Mouse (Mus musculus): ENCODE measurements at regions not wholly inside any gene's neighbourhood (a gene's known extent, or its start where the extent isn't known, plus 50 kb on each side); places are given as distances from the start of the nearest gene placed in this dataset.
A peak's percentile ranks its signal among the peaks of the same experiment; 100 is the strongest.

GRCm38 (mm10) chr6:99986449-99986848 lies 260.3 kb upstream of the Prok2 start:
- TF ChIP-seq KAT2A (conservative IDR thresholded peaks at IDR 0.05; ENCODE audit: low read depth, low read length) (no peak), ETS1 (IDR thresholded peaks at IDR 0.05; ENCODE audit: low read depth, low read length) (no peak), ZKSCAN1 (IDR thresholded peaks at IDR 0.05; ENCODE audit: low read depth, low read length) (no peak), ZMIZ1 (IDR thresholded peaks at IDR 0.05; ENCODE audit: low read depth, low read length) (no peak), GATA1 (IDR thresholded peaks at IDR 0.05; ENCODE audit: low read depth, low read length) (no peak), MAFK (IDR thresholded peaks at IDR 0.05; ENCODE audit: borderline replicate concordance, low read depth, low read length) (no peak), ZC3H11A (IDR thresholded peaks at IDR 0.05; ENCODE audit: low read depth, low read length) (no peak)
- H3K4me3 ChIP-seq (ENCODE audit: control insufficient read depth in 1 of 2, insufficient read depth in 1 of 2, low read depth in 2 of 2, low read length in 2 of 2) = no peak overlapping the region
- no peak overlapping the region for H3K9ac ChIP-seq (ENCODE audit: control insufficient read depth, low read depth, low read length, poor library complexity, severe bottlenecking)
- no peak for DNase-seq (ENCODE audit: low read depth, low spot score)
- no peaks in the 10 kb centered on the region for H3K27me3 ChIP-seq (ENCODE audit: control insufficient read depth in 1 of 2, insufficient read depth in 2 of 2, low read length in 2 of 2)
- H3K79me2 ChIP-seq (ENCODE audit: control insufficient read depth, insufficient read depth, low read length, poor library complexity) = no peaks in the 10 kb centered on the region
- peaks cover 0 to 15% of the 10 kb centered on the region in 2 experiments; a peak in 2 of 4 replicates for H3K4me1 ChIP-seq (ENCODE audit: control insufficient read depth in 1 of 2, insufficient read depth in 2 of 2, low read length in 2 of 2)
- no peaks in the 10 kb centered on the region for H3K9me3 ChIP-seq (replicated peaks; ENCODE audit: insufficient read depth, low read length)
- H3K27ac ChIP-seq (ENCODE audit: control insufficient read depth, low read depth, low read length) = no peak overlapping the region
- H3K36me3 ChIP-seq (ENCODE audit: control insufficient read depth in 1 of 2, insufficient read depth in 2 of 2, low read length in 2 of 2) = peaks cover 0 to 2% of the 10 kb centered on the region in 2 experiments; a peak in 2 of 4 replicates

GRCm38 (mm10) chr6:99985322-99985721 lies 259.1 kb upstream of the Prok2 start:
- DNase-seq (ENCODE audit: low read depth, low spot score) = peak; percentile 81
- Histone ChIP-seq H3K79me2 (ENCODE audit: control insufficient read depth, insufficient read depth, low read length, poor library complexity) (no peaks in the 10 kb centered on the region), H3K9me3 (replicated peaks; ENCODE audit: insufficient read depth, low read length) (no peaks in the 10 kb centered on the region), H3K9ac (ENCODE audit: control insufficient read depth, low read depth, low read length, poor library complexity, severe bottlenecking) (no peak overlapping the region), H3K27ac (ENCODE audit: control insufficient read depth, low read depth, low read length) (no peak overlapping the region), H3K4me3 (ENCODE audit: control insufficient read depth in 1 of 2, insufficient read depth in 1 of 2, low read depth in 2 of 2, low read length in 2 of 2) (no peak overlapping the region), H3K36me3 (ENCODE audit: control insufficient read depth in 1 of 2, insufficient read depth in 2 of 2, low read length in 2 of 2) (peaks cover 0 to 2% of the 10 kb centered on the region in 2 experiments; a peak in 2 of 4 replicates), H3K27me3 (ENCODE audit: control insufficient read depth in 1 of 2, insufficient read depth in 2 of 2, low read length in 2 of 2) (no peaks in the 10 kb centered on the region), H3K4me1 (ENCODE audit: control insufficient read depth in 1 of 2, insufficient read depth in 2 of 2, low read length in 2 of 2) (peaks cover 0 to 6% of the 10 kb centered on the region in 2 experiments; a peak in 1 of 4 replicates)
- no peak for TF ChIP-seq UBTF (IDR thresholded peaks at IDR 0.05; ENCODE audit: borderline replicate concordance, insufficient read depth, low read depth, low read length)
- peak; percentile 40; the same call in 1 of the 2 replicates for TF ChIP-seq TAL1 (IDR thresholded peaks at IDR 0.05; ENCODE audit: low read length)
- 0 out of 2 replicates have a peak, but pooled peaks have one; percentile 39 for TF ChIP-seq MYC (IDR thresholded peaks at IDR 0.05; ENCODE audit: low read depth, low read length)
- peak; percentile 67; the same call in 1 of the 2 replicates for TF ChIP-seq MEF2A (IDR thresholded peaks at IDR 0.05; ENCODE audit: extremely low read depth, insufficient replicate concordance, low read depth, low read length, poor library complexity, severe bottlenecking)
- TF ChIP-seq ETS1 (IDR thresholded peaks at IDR 0.05; ENCODE audit: low read depth, low read length) = peak; percentile 56; the same call in 1 of the 2 replicates
- no peak for TF ChIP-seq ZNF384 (IDR thresholded peaks at IDR 0.05; ENCODE audit: low read depth, low read length)
- no peak for TF ChIP-seq RAD21 (IDR thresholded peaks at IDR 0.05; ENCODE audit: low read depth, low read length)
- TF ChIP-seq RCOR1 (IDR thresholded peaks at IDR 0.05; ENCODE audit: low read depth, low read length) = peak; percentile 93
- TF ChIP-seq POLR2A (IDR thresholded peaks at IDR 0.05; ENCODE audit: control insufficient read depth in 1 of 2, insufficient read depth in 1 of 2, low read depth in 1 of 2, low read length in 2 of 2, poor library complexity in 1 of 2) = no peak
- peak; percentile 75 to 87 for TF ChIP-seq EP300 (IDR thresholded peaks at IDR 0.05; ENCODE audit: low read depth in 1 of 2, low read length in 2 of 2)
- no peak for TF ChIP-seq USF1 (IDR thresholded peaks at IDR 0.05; ENCODE audit: low read depth, low read length)
- no peak for TF ChIP-seq CHD2 (IDR thresholded peaks at IDR 0.05; ENCODE audit: low read length)
- peak; percentile 79 for TF ChIP-seq GATA1 (IDR thresholded peaks at IDR 0.05; ENCODE audit: low read depth, low read length)
- TF ChIP-seq BHLHE40 (IDR thresholded peaks at IDR 0.05; ENCODE audit: borderline replicate concordance, low read depth, low read length) = peak; percentile 49; the same call in 1 of the 2 replicates
- 0 out of 2 replicates have a peak, but pooled peaks have one; percentile 44 for TF ChIP-seq TBP (IDR thresholded peaks at IDR 0.05; ENCODE audit: low read depth, low read length)
- no peak for TF ChIP-seq CHD1 (IDR thresholded peaks at IDR 0.05; ENCODE audit: low read depth, low read length)
- TF ChIP-seq MAZ (IDR thresholded peaks at IDR 0.05; ENCODE audit: low read depth, low read length) = no peak
- TF ChIP-seq MAFK (IDR thresholded peaks at IDR 0.05; ENCODE audit: borderline replicate concordance, low read depth, low read length) = peak; percentile 29; the same call in 1 of the 2 replicates
- no peak for TF ChIP-seq ZC3H11A (IDR thresholded peaks at IDR 0.05; ENCODE audit: low read depth, low read length)
- TF ChIP-seq POLR2AphosphoS5 (IDR thresholded peaks at IDR 0.05; ENCODE audit: borderline replicate concordance, low read depth, low read length) = no peak
- no peak for TF ChIP-seq ZMIZ1 (IDR thresholded peaks at IDR 0.05; ENCODE audit: low read depth, low read length)
- TF ChIP-seq KAT2A (conservative IDR thresholded peaks at IDR 0.05; ENCODE audit: low read depth, low read length) = no peak
- TF ChIP-seq SIN3A (IDR thresholded peaks at IDR 0.05; ENCODE audit: low read length) = 0 out of 2 replicates have a peak, but pooled peaks have one; percentile 36
- TF ChIP-seq POLR2AphosphoS2 (IDR thresholded peaks at IDR 0.05; ENCODE audit: low read length) = no peak
- peak; percentile 75 for TF ChIP-seq TCF12 (IDR thresholded peaks at IDR 0.05; ENCODE audit: low read depth, low read length)
- no peak for TF ChIP-seq GABPA (IDR thresholded peaks at IDR 0.05; ENCODE audit: low read depth, low read length)
- TF ChIP-seq NELFE (IDR thresholded peaks at IDR 0.05; ENCODE audit: low read depth, low read length) = no peak

Data from MEL (cell line).